Mouse (Mus musculus): ENCODE measurements around the gene Mcu. TPM values are rescaled to one million over a fixed set of nuclear protein-coding genes. Genes with fewer than 3 reads are reported as not detected.

The Mcu gene
- polyA plus RNA-seq, 1 experiment from 2014 or later = 18.6 TPM

DNA sequence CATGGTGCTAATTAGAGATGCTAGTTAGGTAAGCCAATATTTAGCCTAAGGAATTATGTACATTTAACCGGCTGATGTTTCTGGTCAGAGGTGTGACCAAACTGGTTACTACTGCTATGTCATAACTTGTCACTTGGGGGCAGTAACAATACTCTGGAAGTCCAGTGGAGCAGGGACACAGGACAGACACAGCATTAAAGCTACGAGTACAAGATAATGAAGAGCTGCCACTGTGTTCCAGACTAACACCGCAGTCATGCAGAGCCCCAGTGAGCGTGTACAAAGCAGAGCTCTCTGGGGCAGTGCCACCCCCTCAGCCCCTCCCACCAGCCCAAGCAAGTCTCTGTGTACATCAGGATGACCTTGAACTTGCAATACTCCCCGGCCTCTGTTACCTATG lies 164.7 kb downstream of the Mcu start:
- DNase-seq (ENCODE audit: low spot score) = no peak
- H3K27ac ChIP-seq (replicated peaks) = no peak overlapping the region
- H3K9me3 ChIP-seq (replicated peaks) = no peaks in the 10 kb centered on the region
- 62% methylated on average over 5 of the region's 5 CpGs for WGBS
- no peaks in the 10 kb centered on the region for H3K27me3 ChIP-seq (ENCODE audit: low read depth, poor library complexity, severe bottlenecking)
- H3K4me1 ChIP-seq = no peaks in the 10 kb centered on the region
- no peaks in the 10 kb centered on the region for H3K36me3 ChIP-seq
- H3K4me3 ChIP-seq = no peak overlapping the region

- no peak overlapping the region for H3K4me3 ChIP-seq
- no peaks in the 10 kb centered on the region for H3K36me3 ChIP-seq
- DNase-seq (ENCODE audit: low spot score) = no peak
- H3K27ac ChIP-seq (replicated peaks) = no peak overlapping the region
- no peaks in the 10 kb centered on the region for H3K27me3 ChIP-seq (ENCODE audit: low read depth, poor library complexity, severe bottlenecking)
- no peaks in the 10 kb centered on the region for H3K9me3 ChIP-seq (replicated peaks)
- 86% methylated on average over 9 of the region's 9 CpGs for WGBS
- H3K4me1 ChIP-seq = peaks cover 8% of the 10 kb centered on the region
Measured at GRCm38 (mm10) chr10:59447546-59447945, 168.9 kb downstream of the Mcu start.

GRCm38 (mm10) chr10:59446911-59447437 lies 169.5 kb downstream of the Mcu start:
- Histone ChIP-seq H3K9me3 (replicated peaks) (no peaks in the 10 kb centered on the region), H3K4me3 (no peak overlapping the region), H3K27me3 (ENCODE audit: low read depth, poor library complexity, severe bottlenecking) (no peaks in the 10 kb centered on the region), H3K36me3 (no peaks in the 10 kb centered on the region), H3K4me1 (peaks cover 8% of the 10 kb centered on the region), H3K27ac (replicated peaks) (no peak overlapping the region)
- 87% methylated on average over 10 of the region's 10 CpGs for WGBS
- DNase-seq (ENCODE audit: low spot score) = no peak

DNA sequence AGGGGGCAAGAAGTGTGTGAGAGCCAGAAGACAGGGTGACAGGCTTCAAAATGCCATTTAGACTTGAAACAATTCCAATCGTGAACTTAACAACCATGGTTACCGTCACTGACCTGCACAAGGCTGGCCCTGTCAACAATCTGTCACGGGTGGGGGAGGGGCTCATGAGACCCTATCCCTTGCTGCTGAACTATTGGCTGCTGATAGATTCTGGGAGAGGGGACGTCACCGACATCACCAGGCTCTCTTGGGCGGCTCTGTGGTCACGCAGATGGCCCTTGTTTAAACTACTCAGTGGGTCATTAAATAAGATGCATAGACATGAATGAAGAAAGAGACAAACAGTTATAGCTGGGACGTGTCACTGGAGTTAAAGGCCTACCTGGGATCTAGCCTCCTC lies 171.9 kb downstream of the Mcu start:
- no peak overlapping the region for H3K27ac ChIP-seq (replicated peaks)
- H3K36me3 ChIP-seq = no peaks in the 10 kb centered on the region
- no peak for DNase-seq (ENCODE audit: low spot score)
- no peaks in the 10 kb centered on the region for H3K9me3 ChIP-seq (replicated peaks)
- H3K4me3 ChIP-seq = no peak overlapping the region
- 68% methylated on average over 8 of the region's 8 CpGs for WGBS
- no peaks in the 10 kb centered on the region for H3K27me3 ChIP-seq (ENCODE audit: low read depth, poor library complexity, severe bottlenecking)
- peaks cover 8% of the 10 kb centered on the region for H3K4me1 ChIP-seq

DNA sequence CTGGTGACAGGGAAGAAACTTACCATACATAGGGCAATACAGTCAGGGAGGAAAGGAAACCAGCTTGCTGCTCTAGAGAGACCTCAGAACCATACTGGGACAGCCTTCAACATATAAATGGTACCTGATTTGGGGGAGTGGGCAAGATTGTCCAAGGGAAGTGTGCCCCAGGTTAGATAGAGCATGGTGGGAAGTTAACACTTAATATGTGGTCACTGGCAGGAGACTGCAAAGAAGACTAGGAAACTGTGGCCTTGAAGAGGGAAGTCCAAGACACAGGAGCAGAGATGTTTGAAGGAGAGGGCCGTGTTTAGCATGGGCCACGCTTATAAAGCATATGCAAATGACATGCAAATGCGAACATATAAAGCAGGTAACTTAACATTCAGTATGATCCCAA lies 172.4 kb downstream of the Mcu start:
- Histone ChIP-seq H3K4me1 (peaks cover 8% of the 10 kb centered on the region), H3K36me3 (no peaks in the 10 kb centered on the region), H3K27ac (replicated peaks) (no peak overlapping the region), H3K4me3 (no peak overlapping the region), H3K9me3 (replicated peaks) (no peaks in the 10 kb centered on the region), H3K27me3 (ENCODE audit: low read depth, poor library complexity, severe bottlenecking) (no peaks in the 10 kb centered on the region)
- 90% methylated on average over 3 of the region's 3 CpGs for WGBS
- DNase-seq (ENCODE audit: low spot score) = no peak

- DNase-seq (ENCODE audit: low spot score) = no peak
- WGBS = 73% methylated on average over 7 of the region's 7 CpGs
- H3K9me3 ChIP-seq (replicated peaks) = no peaks in the 10 kb centered on the region
- no peaks in the 10 kb centered on the region for H3K36me3 ChIP-seq
- peaks cover 8% of the 10 kb centered on the region for H3K4me1 ChIP-seq
- H3K27ac ChIP-seq (replicated peaks) = no peak overlapping the region
- H3K27me3 ChIP-seq (ENCODE audit: low read depth, poor library complexity, severe bottlenecking) = no peaks in the 10 kb centered on the region
- no peak overlapping the region for H3K4me3 ChIP-seq
Measured at GRCm38 (mm10) chr10:59443212-59443611, 173.3 kb downstream of the Mcu start.

DNA sequence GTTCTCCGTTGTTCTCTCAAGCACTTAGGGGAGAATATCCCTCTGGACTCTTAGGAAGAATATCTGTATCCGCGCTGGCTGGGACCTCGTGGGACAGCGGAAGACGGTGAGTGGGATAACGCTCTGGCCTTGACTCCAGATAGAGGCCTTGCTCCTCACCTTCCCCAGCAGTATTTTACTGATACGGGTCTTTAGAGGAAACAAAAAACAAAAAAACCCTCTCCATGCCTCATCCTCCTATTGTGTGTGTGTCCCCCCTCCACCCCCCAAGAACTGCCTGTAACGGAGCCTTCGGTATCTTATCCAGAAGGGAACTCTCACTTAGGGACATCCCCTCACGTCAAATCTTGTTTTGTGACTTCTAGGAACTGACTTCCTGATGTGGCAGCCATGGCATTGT lies 174.8 kb downstream of the Mcu start, which contains the start of gene Oit3:
Gene Oit3 (minus strand): TSS at position 44 of the 400 bp plus-strand sequence.
- DNase-seq (ENCODE audit: low spot score) = no peak
- Histone ChIP-seq H3K4me3 (no peak within 1 kb of the TSS), H3K36me3 (no peaks in the 10 kb centered on the region), H3K27me3 (ENCODE audit: low read depth, poor library complexity, severe bottlenecking) (no peaks in the 10 kb centered on the region), H3K4me1 (peaks cover 8% of the 10 kb centered on the region), H3K27ac (replicated peaks) (no peak within 1 kb of the TSS), H3K9me3 (replicated peaks) (no peaks in the 10 kb centered on the region)
- WGBS = 92% methylated on average over 11 of the region's 11 CpGs

DNA sequence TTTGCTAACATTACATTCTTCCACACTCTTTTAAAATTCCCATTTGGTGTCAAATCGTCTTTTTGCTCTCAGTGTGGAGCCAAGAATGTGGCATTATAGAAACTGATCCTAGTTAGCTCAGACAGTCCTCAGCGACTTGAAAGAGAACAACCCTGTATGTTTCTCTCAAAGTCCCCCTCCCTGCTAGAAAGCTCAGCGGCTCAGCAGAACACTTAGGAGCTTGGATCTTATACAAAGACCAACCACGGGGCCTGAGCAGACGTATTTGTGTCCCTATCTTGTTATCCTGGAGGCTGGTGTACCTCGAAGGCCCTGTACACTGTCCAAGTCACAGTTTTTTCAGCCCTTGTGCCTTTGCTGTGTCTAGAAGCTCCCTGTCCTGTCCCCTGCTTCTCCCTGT lies 176.3 kb downstream of the Mcu start:
- no peak overlapping the region for H3K4me3 ChIP-seq
- no peak for DNase-seq (ENCODE audit: low spot score)
- 64% methylated on average over 6 of the region's 6 CpGs for WGBS
- H3K27ac ChIP-seq (replicated peaks) = no peak overlapping the region
- H3K9me3 ChIP-seq (replicated peaks) = no peaks in the 10 kb centered on the region
- H3K4me1 ChIP-seq = peaks cover 8% of the 10 kb centered on the region
- no peaks in the 10 kb centered on the region for H3K36me3 ChIP-seq
- H3K27me3 ChIP-seq (ENCODE audit: low read depth, poor library complexity, severe bottlenecking) = no peaks in the 10 kb centered on the region

DNA sequence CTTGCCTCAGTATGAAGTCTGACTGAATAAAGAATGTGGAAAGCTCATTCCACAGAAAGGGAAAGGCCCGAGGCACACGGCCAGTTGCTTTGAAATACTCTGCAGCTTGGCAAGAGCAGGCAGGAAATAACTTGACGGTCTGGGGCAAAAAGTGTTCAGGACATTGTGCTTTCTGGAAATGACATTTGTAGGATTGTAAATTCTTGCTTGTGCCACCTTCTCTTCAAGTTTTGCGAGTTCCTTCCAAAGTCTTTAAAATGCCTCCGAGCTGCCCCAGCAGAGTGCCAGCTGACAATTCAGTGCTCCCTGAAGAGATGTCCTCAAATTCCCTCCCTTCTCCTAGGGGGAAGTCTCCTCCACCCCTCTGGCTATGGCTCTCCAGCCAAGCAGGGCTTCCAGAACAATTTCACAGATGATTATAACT lies 177.0 kb downstream of the Mcu start:
- DNase-seq (ENCODE audit: low spot score) = no peak

DNA sequence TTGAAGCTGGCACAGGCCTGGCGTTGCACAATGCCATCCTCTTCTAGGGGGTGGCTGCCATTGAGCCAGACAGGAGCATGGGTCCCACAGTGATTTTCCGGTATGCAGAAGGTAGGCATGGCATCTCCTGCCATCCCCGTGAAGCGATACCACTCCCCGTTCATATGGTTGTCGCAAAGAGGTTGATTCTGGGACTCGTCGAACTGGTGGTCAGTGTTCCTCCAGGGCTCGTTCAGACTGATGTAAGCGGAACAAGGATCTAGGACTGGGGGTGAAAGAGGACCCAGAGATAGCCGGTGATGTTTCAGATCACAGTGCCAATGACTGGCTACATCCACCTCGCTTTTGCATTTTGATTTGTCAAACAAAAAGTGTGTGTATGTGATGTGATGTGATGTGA lies 177.8 kb downstream of the Mcu start:
- Histone ChIP-seq H3K27me3 (ENCODE audit: low read depth, poor library complexity, severe bottlenecking) (no peaks in the 10 kb centered on the region), H3K9me3 (replicated peaks) (no peaks in the 10 kb centered on the region), H3K36me3 (no peaks in the 10 kb centered on the region), H3K4me1 (no peaks in the 10 kb centered on the region), H3K27ac (replicated peaks) (no peak overlapping the region), H3K4me3 (no peak overlapping the region)
- DNase-seq (ENCODE audit: low spot score) = no peak
- 93% methylated on average over 12 of the region's 12 CpGs for WGBS

More for the DNA sequence above, 177.0 kb downstream of the Mcu start:
- H3K9me3 ChIP-seq (replicated peaks) = no peaks in the 10 kb centered on the region
- H3K4me1 ChIP-seq = peaks cover 3% of the 10 kb centered on the region
- H3K27me3 ChIP-seq (ENCODE audit: low read depth, poor library complexity, severe bottlenecking) = no peaks in the 10 kb centered on the region
- H3K27ac ChIP-seq (replicated peaks) = no peak overlapping the region
- no peaks in the 10 kb centered on the region for H3K36me3 ChIP-seq
- 78% methylated on average over 5 of the region's 5 CpGs for WGBS
- no peak overlapping the region for H3K4me3 ChIP-seq

GRCm38 (mm10) chr10:59435746-59436145 lies 180.7 kb downstream of the Mcu start:
- 98% methylated on average over 18 of the region's 18 CpGs for WGBS
- H3K36me3 ChIP-seq = no peaks in the 10 kb centered on the region

DNA sequence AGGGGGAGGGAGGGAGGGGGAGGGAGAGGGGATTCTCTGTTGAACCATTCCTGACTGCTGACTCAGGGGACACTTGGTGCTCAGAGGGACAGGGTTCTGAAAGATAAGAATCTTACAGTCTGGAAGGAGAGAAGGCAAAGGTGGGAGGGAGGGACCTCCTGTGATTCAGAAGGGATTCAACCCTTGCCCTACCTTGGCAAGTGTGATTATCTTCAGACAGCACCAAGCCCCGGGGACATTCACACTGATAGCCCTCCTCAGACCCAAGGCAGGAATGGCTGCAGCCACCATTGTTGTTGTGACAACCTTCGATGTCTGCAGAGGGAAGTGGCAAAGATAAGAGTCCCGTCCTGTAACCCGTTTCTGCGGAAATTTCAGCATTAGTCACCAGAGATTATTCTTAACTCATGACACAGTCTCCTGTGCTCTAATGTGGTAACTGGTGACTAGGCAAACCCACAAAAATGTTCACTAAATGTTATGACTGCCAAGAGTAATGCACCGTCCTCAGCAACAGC lies 185.7 kb downstream of the Mcu start:
- H3K4me1 ChIP-seq = peaks cover 7% of the 10 kb centered on the region
- no peaks in the 10 kb centered on the region for H3K27me3 ChIP-seq (ENCODE audit: low read depth, poor library complexity, severe bottlenecking)
- H3K9me3 ChIP-seq (replicated peaks) = no peaks in the 10 kb centered on the region
- no peaks in the 10 kb centered on the region for H3K36me3 ChIP-seq
- no peak for DNase-seq (ENCODE audit: low spot score)
- H3K4me3 ChIP-seq = no peak overlapping the region
- 82% methylated on average over 6 of the region's 6 CpGs for WGBS
- H3K27ac ChIP-seq (replicated peaks) = no peak overlapping the region

More at GRCm38 (mm10) chr10:59435746-59436145, 180.7 kb downstream of the Mcu start:
- Histone ChIP-seq H3K27me3 (ENCODE audit: low read depth, poor library complexity, severe bottlenecking) (no peaks in the 10 kb centered on the region), H3K4me1 (peaks cover 3% of the 10 kb centered on the region), H3K9me3 (replicated peaks) (no peaks in the 10 kb centered on the region), H3K4me3 (no peak overlapping the region), H3K27ac (replicated peaks) (no peak overlapping the region)
- DNase-seq (ENCODE audit: low spot score) = no peak

DNA sequence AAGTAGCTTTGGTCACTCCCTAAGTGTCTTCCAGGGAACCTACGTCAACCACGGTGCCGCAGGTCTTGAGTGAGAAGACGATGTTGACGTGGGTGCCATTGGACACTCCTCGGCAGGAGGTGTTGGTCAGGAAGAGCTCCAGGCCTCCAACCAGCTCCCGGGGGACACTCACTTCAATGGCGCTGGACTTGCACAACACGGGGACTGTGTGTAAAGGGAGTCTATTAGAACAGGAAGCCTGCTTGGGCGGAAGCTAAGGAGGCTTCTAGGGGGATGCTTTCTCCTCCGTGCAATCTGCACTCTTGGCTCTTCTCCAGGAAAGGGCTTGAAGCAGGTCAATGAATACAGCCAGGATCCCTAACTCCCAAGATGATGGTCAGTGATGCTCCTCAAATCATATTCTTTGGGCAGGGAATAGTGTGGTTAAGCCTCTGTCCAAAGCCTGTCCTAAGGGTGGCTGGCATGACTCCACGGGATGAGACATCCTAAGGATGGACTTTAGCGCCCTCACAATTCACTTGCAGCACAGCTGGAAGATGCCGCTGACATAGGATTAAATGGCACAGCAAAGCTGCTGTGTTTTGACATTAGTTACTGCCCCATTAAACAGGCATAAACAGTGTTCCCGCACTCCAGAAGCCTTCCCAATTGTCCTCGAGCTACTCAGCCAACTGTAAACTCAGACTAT lies 186.9 kb downstream of the Mcu start:
- Histone ChIP-seq H3K9me3 (replicated peaks) (no peaks in the 10 kb centered on the region), H3K27ac (replicated peaks) (no peak overlapping the region), H3K4me1 (peaks cover 7% of the 10 kb centered on the region), H3K4me3 (no peak overlapping the region), H3K27me3 (ENCODE audit: low read depth, poor library complexity, severe bottlenecking) (no peaks in the 10 kb centered on the region), H3K36me3 (no peaks in the 10 kb centered on the region)
- DNase-seq (ENCODE audit: low spot score) = no peak
- WGBS = 92% methylated on average over 16 of the region's 16 CpGs

Data from midbrain, embryonic 10.5 days (tissue).